In the genomic region with DNA sequence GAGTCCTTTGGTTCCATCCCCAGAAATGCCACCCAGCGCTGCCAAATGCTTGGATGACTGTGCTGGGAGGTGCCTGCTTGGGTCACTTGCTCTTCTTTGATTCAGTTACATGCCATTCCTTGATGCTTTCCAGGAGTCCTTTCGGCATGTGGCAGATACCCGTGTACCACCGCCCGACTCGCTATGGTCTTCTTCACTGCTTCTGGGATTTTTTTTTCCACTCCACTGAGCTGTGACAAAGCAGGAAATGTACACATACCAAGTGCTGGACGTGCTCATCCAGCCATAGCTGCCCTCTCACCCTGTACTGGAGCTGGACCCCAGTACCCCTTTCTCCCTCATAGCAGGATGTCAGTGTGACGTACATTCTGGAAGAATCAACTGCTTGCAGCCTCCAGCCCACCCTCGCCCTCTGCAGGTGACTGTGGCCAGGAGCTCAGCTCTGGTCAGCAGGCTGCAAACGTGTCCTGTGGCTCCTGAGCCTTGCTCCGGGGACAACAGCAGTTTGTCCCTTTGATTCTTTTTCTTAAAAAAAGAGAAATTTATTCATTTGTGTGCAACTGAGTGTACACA, we compare ENCODE assay signal across 11 mouse cellular contexts. TPM values are rescaled to one million over a fixed set of nuclear protein-coding genes. Genes with fewer than 3 reads are reported as not detected.
DNase-seq lines count a peak whose midpoint lies in the region; ATAC-seq and TF ChIP-seq lines count a peak whose summit lies in the region.
"Had no signal": no experiment of that assay in that cellular context is flagged by ENCODE, and none has a peak within 500 bp of the region (broad histone marks: within the 10 kb centered on the region; RNA-seq: fewer than 3 reads in every experiment).

No protein-coding gene starts in this region.

- H3K9ac ChIP-seq in liver, adult 2 months (ENCODE audit: low read depth, low read length) = no peak overlapping the region
- H3K9ac ChIP-seq in liver, embryonic 12.5 days = no peak overlapping the region
- H3K9ac ChIP-seq: midbrain, embryonic 15.5 days had no signal

- H3K36me3 ChIP-seq in liver, adult 2 months (ENCODE audit: control insufficient read depth, insufficient read depth, low read length) = no peaks in the 10 kb centered on the region
- H3K36me3 ChIP-seq in liver, embryonic 12.5 days = no peaks in the 10 kb centered on the region
- H3K36me3 ChIP-seq: midbrain, embryonic 15.5 days had no signal

- no peak for TF ChIP-seq POLR2A in liver, adult 2 months (IDR thresholded peaks at IDR 0.05; ENCODE audit: extremely low read depth, insufficient read depth, low read length)

- H3K4me1 ChIP-seq in liver, adult 2 months (ENCODE audit: control insufficient read depth, insufficient read depth, low read length) = no peaks in the 10 kb centered on the region
- H3K4me1 ChIP-seq in liver, embryonic 12.5 days = peaks cover 23% of the 10 kb centered on the region

- 77% methylated on average over 11 of the region's 11 CpGs for WGBS in liver, adult 2 months
- 65% methylated on average over 11 of the region's 11 CpGs for WGBS in liver, embryonic 12.5 days (ENCODE audit: insufficient replicate concordance)

- H3K4me2 ChIP-seq in liver, embryonic 12.5 days = no peak overlapping the region
- H3K4me2 ChIP-seq: midbrain, embryonic 15.5 days had no signal

- no peak for ATAC-seq in cerebellum, adult (ENCODE audit: insufficient number of reproducible peaks, low FRiP score, low TSS enrichment)
- no peak for ATAC-seq in liver, embryonic 12.5 days
- ATAC-seq: midbrain, embryonic 15.5 days had no signal

- no peak overlapping the region for H3K27ac ChIP-seq in liver, adult 2 months (replicated peaks; ENCODE audit: insufficient read depth, low read depth, low read length)
- H3K27ac ChIP-seq in liver, embryonic 12.5 days = no peak overlapping the region
- H3K27ac ChIP-seq: midbrain, embryonic 15.5 days had no signal

- TF ChIP-seq CTCF in liver, adult 2 months (IDR thresholded peaks at IDR 0.05; ENCODE audit: low read depth, low read length) = peak; percentile 56

- no peaks in the 10 kb centered on the region for H3K9me3 ChIP-seq in liver, embryonic 12.5 days (replicated peaks)
- H3K9me3 ChIP-seq: midbrain, embryonic 15.5 days had no signal

- no peak overlapping the region for H3K4me3 ChIP-seq in liver, adult 2 months (ENCODE audit: insufficient read depth, low read depth, low read length)
- H3K4me3 ChIP-seq in liver, embryonic 12.5 days = no peak overlapping the region
- H3K4me3 ChIP-seq: midbrain, embryonic 15.5 days had no signal

- H3K27me3 ChIP-seq in liver, adult 2 months (ENCODE audit: control insufficient read depth, insufficient read depth, low read length) = no peaks in the 10 kb centered on the region
- peaks cover 27% of the 10 kb centered on the region for H3K27me3 ChIP-seq in liver, embryonic 12.5 days (replicated peaks)
- H3K27me3 ChIP-seq: midbrain, embryonic 15.5 days had no signal

- DNase-seq in cerebellum, adult 18-20 months = peak; percentile 53 to 58
- no peak for DNase-seq in liver, adult 2 months (ENCODE audit: extremely low read depth, low read depth, low spot score)
- DNase-seq in cerebellum, adult 9-11 months = peak; percentile 44
- peak; percentile 34 to 74 for DNase-seq in kidney, postnatal 36 days
- DNase-seq in neural tube, embryonic 10.5 days (ENCODE audit: extremely low spot score, low spot score) = no peak
- no peak for DNase-seq in layer of hippocampus, adult 9-11 months

- H3K79me2 ChIP-seq in liver, adult 2 months (ENCODE audit: control insufficient read depth, insufficient read depth, low read length) = no peaks in the 10 kb centered on the region

RNA-seq across cellular contexts. Expression of a gene that starts 8.9 kb away (rescaled TPM):
- not detected in 2 replicates for total RNA-seq in liver, adult 2 months (2014; rRNA removed)
- polyA plus RNA-seq in liver, adult 2 months (2012; rRNA removed) = not detected in 2 replicates
- not detected in 2 replicates for polyA plus RNA-seq in liver, embryonic 12.5 days (2016; fragmentation: Nextera tagmentation; extraction: Ambion mirVana)
- total RNA-seq: gastrocnemius, postnatal 4 days; layer of hippocampus, postnatal 10 days had no signal
- polyA plus RNA-seq: midbrain, embryonic 15.5 days had no signal

RNA-seq across cellular contexts. Expression of a gene that starts 15.9 kb away (rescaled TPM):
- total RNA-seq in liver, adult 2 months (2014; rRNA removed) = 10.1 TPM in 1 of 2 replicates, not detected in the other
- not detected in 2 replicates for polyA plus RNA-seq in liver, adult 2 months (2012; rRNA removed)
- 1.8 and 2.4 TPM in 2 replicates for polyA plus RNA-seq in liver, embryonic 12.5 days (2016; fragmentation: Nextera tagmentation; extraction: Ambion mirVana)
- total RNA-seq: layer of hippocampus, postnatal 10 days had no signal

RNA-seq across cellular contexts. Expression of a gene that starts 34.9 kb away (rescaled TPM):
- 1.4 and 1.8 TPM in 2 replicates for total RNA-seq in liver, adult 2 months (2014; rRNA removed)
- 3.1 and 6.0 TPM in 2 replicates for polyA plus RNA-seq in liver, adult 2 months (2012; rRNA removed)
- polyA plus RNA-seq in liver, embryonic 12.5 days (2016; fragmentation: Nextera tagmentation; extraction: Ambion mirVana) = 16.7 and 17.0 TPM in 2 replicates

RNA-seq across cellular contexts. Expression of a gene that starts 37.9 kb away (rescaled TPM):
- total RNA-seq in liver, adult 2 months (2014; rRNA removed) = 215 and 244 TPM in 2 replicates
- polyA plus RNA-seq in liver, adult 2 months (2012; rRNA removed) = 355 and 444 TPM in 2 replicates
- polyA plus RNA-seq in liver, embryonic 12.5 days (2016; fragmentation: Nextera tagmentation; extraction: Ambion mirVana) = 289 and 295 TPM in 2 replicates

RNA-seq across cellular contexts. Expression of a gene that starts 43.3 kb away (rescaled TPM):
- total RNA-seq in liver, adult 2 months (2014; rRNA removed) = 126 and 130 TPM in 2 replicates
- polyA plus RNA-seq in liver, adult 2 months (2012; rRNA removed) = 0.38 TPM in 1 of 2 replicates, not detected in the other
- polyA plus RNA-seq in liver, embryonic 12.5 days (2016; fragmentation: Nextera tagmentation; extraction: Ambion mirVana) = 1.4 TPM in 1 of 2 replicates, not detected in the other

Comparison
In these comparisons a context has a peak if more than half of its experiments do, and no peak if none do; other contexts are left out.
1. DNase-seq: peak in cerebellum, adult 18-20 months (2 of 2), cerebellum, adult 9-11 months (single experiment) and kidney, postnatal 36 days (2 of 2); none in liver, adult 2 months (single experiment), neural tube, embryonic 10.5 days (single experiment) and layer of hippocampus, adult 9-11 months (single experiment).